ENCODE assay signal across 9 mouse cellular contexts in the genomic region with DNA sequence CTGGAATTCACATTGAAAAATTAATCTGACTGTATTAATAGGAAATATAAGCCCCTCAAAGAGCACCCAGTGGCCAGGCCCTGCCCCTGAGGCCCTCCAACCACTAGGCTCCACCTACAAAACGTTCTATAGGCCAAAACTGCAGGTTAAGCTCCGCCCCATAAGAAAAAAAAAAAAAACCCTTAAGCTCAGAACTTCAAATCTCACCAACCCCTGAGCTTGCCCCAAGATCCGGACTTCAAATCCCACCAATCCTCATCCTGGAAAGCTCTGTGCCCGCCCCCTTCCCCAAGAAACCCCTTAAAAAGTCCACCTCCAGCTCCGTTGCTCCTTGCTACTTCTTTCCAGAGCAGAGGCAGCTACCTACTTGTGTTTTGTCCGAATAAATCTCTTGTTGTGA. TPM values are rescaled to one million over a fixed set of nuclear protein-coding genes. Genes with fewer than 3 reads are reported as not detected.
A peak's percentile ranks its signal among the peaks of the same experiment; 100 is the strongest.
DNase-seq lines count a peak whose midpoint lies in the region; ATAC-seq and TF ChIP-seq lines count a peak whose summit lies in the region.
"Had no signal": no experiment of that assay in that cellular context is flagged by ENCODE, and none has a peak within 500 bp of the region (broad histone marks: within the 10 kb centered on the region; RNA-seq: fewer than 3 reads in every experiment).

No protein-coding gene starts in this region.

- H3K27ac ChIP-seq in forebrain, embryonic 11.5 days (ENCODE audit: low read depth, low read length), result no peak overlapping the region
- no peak overlapping the region for H3K27ac ChIP-seq in forebrain, embryonic 15.5 days (replicated peaks)
- H3K27ac ChIP-seq in ES-Bruce4 (ENCODE audit: insufficient read depth, low read length), result no peak overlapping the region
- no peak overlapping the region for H3K27ac ChIP-seq in midbrain, embryonic 14.5 days (replicated peaks; ENCODE audit: low read depth, low read length)

- no peak overlapping the region for H3K4me3 ChIP-seq in forebrain, embryonic 11.5 days (ENCODE audit: low read depth, low read length)
- H3K4me3 ChIP-seq in forebrain, embryonic 15.5 days, result no peak overlapping the region
- peak overlapping the region; percentile 50; the same call in 1 of the 2 replicates for H3K4me3 ChIP-seq in ES-Bruce4 (ENCODE audit: low read depth, low read length)
- no peak overlapping the region for H3K4me3 ChIP-seq in midbrain, embryonic 14.5 days (replicated peaks; ENCODE audit: low read depth, low read length)

- no peak for DNase-seq in forebrain, embryonic 11.5 days (ENCODE audit: low spot score)
- DNase-seq in kidney, postnatal 4 days, result peak; percentile 43 to 60
- DNase-seq in midbrain, embryonic 14.5 days, result peak; percentile 33
- no peak for DNase-seq in left cerebral cortex, adult 9 months (ENCODE audit: low spot score in 2 of 2)
- no peak for DNase-seq in adrenal gland, postnatal 4 days (ENCODE audit: low spot score in 2 of 2)

- no peak for TF ChIP-seq EP300 in ES-Bruce4 (IDR thresholded peaks at IDR 0.05; ENCODE audit: insufficient read depth, low read depth, low read length)

- H3K9ac ChIP-seq in forebrain, embryonic 11.5 days (ENCODE audit: low read length), result no peak overlapping the region
- no peak overlapping the region for H3K9ac ChIP-seq in forebrain, embryonic 15.5 days (replicated peaks)
- no peak overlapping the region for H3K9ac ChIP-seq in ES-Bruce4 (ENCODE audit: low read depth, poor library complexity, severe bottlenecking)
- no peak overlapping the region for H3K9ac ChIP-seq in midbrain, embryonic 14.5 days (replicated peaks; ENCODE audit: low read length)

- TF ChIP-seq POLR2A in ES-Bruce4 (IDR thresholded peaks at IDR 0.05; ENCODE audit: insufficient read depth, low read length), result peak; percentile 38

- H3K4me1 ChIP-seq in forebrain, embryonic 11.5 days (replicated peaks; ENCODE audit: control insufficient read depth, insufficient read depth, low read length), result 0 out of 2 replicates have a peak, but pooled peaks cover 2% of the 10 kb centered on the region
- H3K4me1 ChIP-seq in forebrain, embryonic 15.5 days, result peaks cover 17% of the 10 kb centered on the region
- no peaks in the 10 kb centered on the region for H3K4me1 ChIP-seq in ES-Bruce4 (ENCODE audit: control insufficient read depth, insufficient read depth, low read length)
- H3K4me1 ChIP-seq in midbrain, embryonic 14.5 days (ENCODE audit: control insufficient read depth, insufficient read depth, low read length), result peaks cover 13% of the 10 kb centered on the region

- H3K9me3 ChIP-seq in forebrain, embryonic 11.5 days (ENCODE audit: control insufficient read depth, low read length), result no peaks in the 10 kb centered on the region
- no peaks in the 10 kb centered on the region for H3K9me3 ChIP-seq in forebrain, embryonic 15.5 days
- H3K9me3 ChIP-seq in ES-Bruce4 (replicated peaks; ENCODE audit: control insufficient read depth, insufficient read depth, low read length, poor library complexity, severe bottlenecking), result no peaks in the 10 kb centered on the region
- H3K9me3 ChIP-seq in midbrain, embryonic 14.5 days (ENCODE audit: control insufficient read depth, low read length), result no peaks in the 10 kb centered on the region

- 0 out of 2 replicates have a peak, but pooled peaks have one; percentile 34 for ATAC-seq in forebrain, embryonic 11.5 days (replicated peaks; ENCODE audit: low FRiP score)
- ATAC-seq in forebrain, embryonic 15.5 days (replicated peaks), result no peak
- ATAC-seq in erythroblast, adult 5-6 weeks (replicated peaks; ENCODE audit: low FRiP score, poor library complexity, severe bottlenecking), result peak; percentile 53
- ATAC-seq in midbrain, embryonic 14.5 days (ENCODE audit: low FRiP score, low TSS enrichment), result no peak

- H3K4me2 ChIP-seq in forebrain, embryonic 11.5 days (ENCODE audit: low read depth, low read length, severe bottlenecking), result no peak overlapping the region
- H3K4me2 ChIP-seq in forebrain, embryonic 15.5 days (replicated peaks), result no peak overlapping the region
- H3K4me2 ChIP-seq in midbrain, embryonic 14.5 days (ENCODE audit: low read length), result peak overlapping the region; percentile 82

- no peak for TF ChIP-seq CTCF in ES-Bruce4 (IDR thresholded peaks at IDR 0.05; ENCODE audit: low read depth, low read length)

- H3K27me3 ChIP-seq in forebrain, embryonic 11.5 days (ENCODE audit: control insufficient read depth, insufficient read depth, low read length), result no peaks in the 10 kb centered on the region
- H3K27me3 ChIP-seq in forebrain, embryonic 15.5 days, result no peaks in the 10 kb centered on the region
- no peaks in the 10 kb centered on the region for H3K27me3 ChIP-seq in ES-Bruce4 (ENCODE audit: control insufficient read depth, insufficient read depth, low read length, poor library complexity, severe bottlenecking)
- no peaks in the 10 kb centered on the region for H3K27me3 ChIP-seq in midbrain, embryonic 14.5 days (ENCODE audit: control insufficient read depth, insufficient read depth, low read length)

- H3K36me3 ChIP-seq in forebrain, embryonic 11.5 days (ENCODE audit: control insufficient read depth, insufficient read depth, low read length), result no peaks in the 10 kb centered on the region
- peaks cover 13% of the 10 kb centered on the region for H3K36me3 ChIP-seq in forebrain, embryonic 15.5 days
- H3K36me3 ChIP-seq in ES-Bruce4 (ENCODE audit: control insufficient read depth, insufficient read depth, low read length, poor library complexity, severe bottlenecking), result peaks cover 3% of the 10 kb centered on the region; the same call in 1 of the 2 replicates
- H3K36me3 ChIP-seq in midbrain, embryonic 14.5 days (ENCODE audit: control insufficient read depth, insufficient read depth, low read length), result peaks cover 15% of the 10 kb centered on the region

- WGBS in forebrain, embryonic 11.5 days, result 51% methylated on average over 6 of the region's 6 CpGs
- 48% methylated on average over 6 of the region's 6 CpGs for WGBS in forebrain, embryonic 15.5 days
- WGBS in midbrain, embryonic 14.5 days, result 41% methylated on average over 6 of the region's 6 CpGs

RNA-seq across cellular contexts. Expression of a gene that starts 0.8 kb away (rescaled TPM):
- 8.1 and 8.8 TPM in 2 replicates for polyA plus RNA-seq in forebrain, embryonic 11.5 days (2014; fragmentation: Nextera tagmentation; extraction: Ambion mirVana)
- 5.9 and 7.0 TPM in 2 replicates for polyA plus RNA-seq in forebrain, embryonic 15.5 days (2015; fragmentation: Nextera tagmentation; extraction: Ambion mirVana)
- polyA plus RNA-seq in ES-Bruce4 (2011; ENCODE audit: insufficient read depth, insufficient read length, low read depth, missing spikeins), result 5.1 and 6.1 TPM in 2 replicates
- total RNA-seq in erythroblast, adult 5-6 weeks (2015; ENCODE audit: low replicate concordance), result 15.2 and 23.4 TPM in 2 replicates
- total RNA-seq in erythroblast, adult 5-6 weeks (2017; ENCODE audit: low replicate concordance), result 18.3 and 19.8 TPM in 2 replicates
- polyA plus RNA-seq in midbrain, embryonic 14.5 days (2014; fragmentation: Nextera tagmentation; extraction: Ambion mirVana), result 5.9 and 9.1 TPM in 2 replicates
- 1 to 10 TPM; 7.3 to 8.9 TPM for total RNA-seq in adrenal gland, postnatal 4 days (2021)

RNA-seq across cellular contexts. Expression of a gene that starts 12.9 kb away (rescaled TPM):
- polyA plus RNA-seq in forebrain, embryonic 11.5 days (2014; fragmentation: Nextera tagmentation; extraction: Ambion mirVana), result not detected in 2 replicates
- not detected in 2 replicates for polyA plus RNA-seq in forebrain, embryonic 15.5 days (2015; fragmentation: Nextera tagmentation; extraction: Ambion mirVana)
- not detected in 2 replicates for polyA plus RNA-seq in ES-Bruce4 (2011; ENCODE audit: insufficient read depth, insufficient read length, low read depth, missing spikeins)
- total RNA-seq in erythroblast, adult 5-6 weeks (2015; ENCODE audit: low replicate concordance), result 296 and 325 TPM in 2 replicates
- 491 and 558 TPM in 2 replicates for total RNA-seq in erythroblast, adult 5-6 weeks (2017; ENCODE audit: low replicate concordance)
- 0.09 TPM in 1 of 2 replicates, not detected in the other for polyA plus RNA-seq in midbrain, embryonic 14.5 days (2014; fragmentation: Nextera tagmentation; extraction: Ambion mirVana)
- total RNA-seq in adrenal gland, postnatal 4 days (2021), result 1 to 10 TPM; 2.7 to 4.9 TPM
- total RNA-seq: liver, adult 2 months had no signal
- polyA plus RNA-seq: liver, adult 2 months had no signal

RNA-seq across cellular contexts. Expression of a gene that starts 33.9 kb away (rescaled TPM):
- polyA plus RNA-seq in forebrain, embryonic 11.5 days (2014; fragmentation: Nextera tagmentation; extraction: Ambion mirVana), result 386 and 426 TPM in 2 replicates
- 508 and 517 TPM in 2 replicates for polyA plus RNA-seq in forebrain, embryonic 15.5 days (2015; fragmentation: Nextera tagmentation; extraction: Ambion mirVana)
- polyA plus RNA-seq in ES-Bruce4 (2011; ENCODE audit: insufficient read depth, insufficient read length, low read depth, missing spikeins), result 104 and 105 TPM in 2 replicates
- 18.6 and 23.6 TPM in 2 replicates for total RNA-seq in erythroblast, adult 5-6 weeks (2015; ENCODE audit: low replicate concordance)
- total RNA-seq in erythroblast, adult 5-6 weeks (2017; ENCODE audit: low replicate concordance), result 32.3 and 36.6 TPM in 2 replicates
- polyA plus RNA-seq in midbrain, embryonic 14.5 days (2014; fragmentation: Nextera tagmentation; extraction: Ambion mirVana), result 641 and 678 TPM in 2 replicates
- 100 to 1,000 TPM; 171 to 181 TPM for total RNA-seq in adrenal gland, postnatal 4 days (2021)

RNA-seq across cellular contexts. Expression of a gene that starts 37.8 kb away (rescaled TPM):
- 10.5 and 12.8 TPM in 2 replicates for polyA plus RNA-seq in forebrain, embryonic 11.5 days (2014; fragmentation: Nextera tagmentation; extraction: Ambion mirVana)
- polyA plus RNA-seq in forebrain, embryonic 15.5 days (2015; fragmentation: Nextera tagmentation; extraction: Ambion mirVana), result 11.5 and 11.6 TPM in 2 replicates
- polyA plus RNA-seq in ES-Bruce4 (2011; ENCODE audit: insufficient read depth, insufficient read length, low read depth, missing spikeins), result 6.9 and 7.7 TPM in 2 replicates
- 0.63 and 1.7 TPM in 2 replicates for total RNA-seq in erythroblast, adult 5-6 weeks (2015; ENCODE audit: low replicate concordance)
- total RNA-seq in erythroblast, adult 5-6 weeks (2017; ENCODE audit: low replicate concordance), result 2.0 and 2.1 TPM in 2 replicates
- 9.1 and 14.4 TPM in 2 replicates for polyA plus RNA-seq in midbrain, embryonic 14.5 days (2014; fragmentation: Nextera tagmentation; extraction: Ambion mirVana)
- 10 to 100 TPM; 10.8 to 12.0 TPM for total RNA-seq in adrenal gland, postnatal 4 days (2021)

RNA-seq across cellular contexts. Expression of a gene that starts 43.9 kb away (rescaled TPM):
- 84.9 and 93.6 TPM in 2 replicates for polyA plus RNA-seq in forebrain, embryonic 11.5 days (2014; fragmentation: Nextera tagmentation; extraction: Ambion mirVana)
- polyA plus RNA-seq in forebrain, embryonic 15.5 days (2015; fragmentation: Nextera tagmentation; extraction: Ambion mirVana), result 355 and 373 TPM in 2 replicates
- polyA plus RNA-seq in ES-Bruce4 (2011; ENCODE audit: insufficient read depth, insufficient read length, low read depth, missing spikeins), result 7.7 and 8.0 TPM in 2 replicates
- 7.5 and 25.9 TPM in 2 replicates for total RNA-seq in erythroblast, adult 5-6 weeks (2015; ENCODE audit: low replicate concordance)
- 40.6 and 51.9 TPM in 2 replicates for total RNA-seq in erythroblast, adult 5-6 weeks (2017; ENCODE audit: low replicate concordance)
- 239 and 784 TPM in 2 replicates for polyA plus RNA-seq in midbrain, embryonic 14.5 days (2014; fragmentation: Nextera tagmentation; extraction: Ambion mirVana)
- 10 to 100 TPM; 58.4 to 77.5 TPM for total RNA-seq in adrenal gland, postnatal 4 days (2021)
- polyA plus RNA-seq: liver, adult 2 months had no signal

Comparison
In these comparisons a context has a peak if more than half of its experiments do, and no peak if none do; other contexts are left out.
1. ATAC-seq: peak in forebrain, embryonic 11.5 days (single experiment) and erythroblast, adult 5-6 weeks (single experiment); none in forebrain, embryonic 15.5 days (single experiment) and midbrain, embryonic 14.5 days (single experiment).
2. DNase-seq: peak in kidney, postnatal 4 days (2 of 2) and midbrain, embryonic 14.5 days (single experiment); none in forebrain, embryonic 11.5 days (single experiment), left cerebral cortex, adult 9 months (0 of 2) and adrenal gland, postnatal 4 days (0 of 2).